ENCODE assay signal across 7 mouse cellular contexts in the genomic region with DNA sequence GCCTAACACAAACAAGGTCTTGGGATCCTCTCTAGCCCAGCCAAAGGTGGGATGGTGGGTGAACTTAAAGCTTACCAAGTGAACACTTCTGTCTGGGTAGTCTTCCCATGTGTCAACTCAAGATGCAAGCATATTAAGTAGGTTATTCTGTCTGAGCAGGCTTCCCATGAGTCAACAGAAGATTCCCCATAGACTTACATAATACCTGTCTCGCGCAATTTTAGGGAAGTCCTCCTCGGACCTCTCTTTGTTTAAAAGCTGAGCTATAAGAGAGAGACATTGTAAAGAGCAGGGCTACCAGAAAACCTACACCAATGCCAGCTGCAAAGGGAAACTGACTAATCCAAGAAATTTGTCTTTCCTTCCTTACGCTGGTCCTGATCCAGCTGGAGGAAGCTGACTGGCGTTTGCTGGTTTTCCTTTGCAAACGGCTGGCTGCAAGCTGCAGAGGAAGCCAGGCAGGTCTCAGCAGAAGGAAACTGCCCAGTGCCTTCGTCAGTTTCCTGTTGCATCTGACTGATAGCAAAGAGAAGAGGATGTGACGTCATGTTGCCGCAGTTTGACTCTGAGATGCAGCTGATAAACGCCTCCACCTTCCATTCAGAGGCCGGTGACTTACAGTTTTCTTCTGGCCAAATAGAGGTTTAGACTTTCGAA. TPM values are rescaled to one million over a fixed set of nuclear protein-coding genes. Genes with fewer than 3 reads are reported as not detected.
DNase-seq lines count a peak whose midpoint lies in the region; ATAC-seq and TF ChIP-seq lines count a peak whose summit lies in the region.

No protein-coding gene starts in this region.

- H3K79me2 ChIP-seq in MEL (ENCODE audit: control insufficient read depth, insufficient read depth, low read length, poor library complexity), result no peaks in the 10 kb centered on the region

- TF ChIP-seq CTCF in MEL (IDR thresholded peaks at IDR 0.05 in 2 of 3, conservative IDR thresholded peaks at IDR 0.05 in 1 of 3; ENCODE audit: control insufficient read depth in 1 of 3, insufficient read depth in 1 of 3, low read depth in 2 of 3, low read length in 3 of 3, poor library complexity in 1 of 3, severe bottlenecking in 1 of 3), result no peak
- TF ChIP-seq CTCF in small intestine, adult 2 months (IDR thresholded peaks at IDR 0.05; ENCODE audit: extremely low read depth, insufficient read length, insufficient replicate concordance, low read depth, low read length), result no peak

- peak; percentile 74 for ATAC-seq in erythroblast, adult 5-6 weeks (replicated peaks; ENCODE audit: low FRiP score, poor library complexity, severe bottlenecking)
- ATAC-seq in hematopoietic stem cell, adult 5-6 weeks (replicated peaks in 1 of 2; ENCODE audit: insufficient read depth in 1 of 2, low FRiP score in 2 of 2, low TSS enrichment in 1 of 2, low read depth in 1 of 2, poor library complexity in 2 of 2, severe bottlenecking in 2 of 2), result peak; percentile 93 to 94
- ATAC-seq in liver, embryonic 13.5 days (ENCODE audit: low read depth), result peak; percentile 73
- ATAC-seq in midbrain, embryonic 15.5 days (replicated peaks), result no peak

- H3K4me3 ChIP-seq in MEL (ENCODE audit: control insufficient read depth in 1 of 2, insufficient read depth in 1 of 2, low read depth in 2 of 2, low read length in 2 of 2), result peak overlapping the region; percentile 32 to 41
- peak overlapping the region; percentile 43 for H3K4me3 ChIP-seq in liver, embryonic 13.5 days (replicated peaks)
- peak overlapping the region; percentile 31 for H3K4me3 ChIP-seq in small intestine, adult 2 months (ENCODE audit: low read depth, low read length)
- H3K4me3 ChIP-seq in midbrain, embryonic 15.5 days, result no peak overlapping the region

- no peaks in the 10 kb centered on the region for H3K27me3 ChIP-seq in MEL (ENCODE audit: control insufficient read depth in 1 of 2, insufficient read depth in 2 of 2, low read length in 2 of 2)
- H3K27me3 ChIP-seq in liver, embryonic 13.5 days, result no peaks in the 10 kb centered on the region
- H3K27me3 ChIP-seq in small intestine, adult 2 months (ENCODE audit: control insufficient read depth, insufficient read depth, low read length), result no peaks in the 10 kb centered on the region; the same call in 1 of the 2 replicates
- H3K27me3 ChIP-seq in midbrain, embryonic 15.5 days (replicated peaks), result no peaks in the 10 kb centered on the region

- H3K27ac ChIP-seq in MEL (ENCODE audit: control insufficient read depth, low read depth, low read length), result peak overlapping the region; percentile 91
- H3K27ac ChIP-seq in liver, embryonic 13.5 days, result peak overlapping the region; percentile 76
- peak overlapping the region; percentile 73 for H3K27ac ChIP-seq in small intestine, adult 2 months (ENCODE audit: insufficient read depth, low read depth, low read length)
- no peak overlapping the region for H3K27ac ChIP-seq in midbrain, embryonic 15.5 days

- H3K9me3 ChIP-seq in MEL (replicated peaks; ENCODE audit: insufficient read depth, low read length), result no peaks in the 10 kb centered on the region
- H3K9me3 ChIP-seq in liver, embryonic 13.5 days (replicated peaks), result no peaks in the 10 kb centered on the region
- no peaks in the 10 kb centered on the region for H3K9me3 ChIP-seq in midbrain, embryonic 15.5 days

- peak overlapping the region; percentile 49 for H3K9ac ChIP-seq in MEL (ENCODE audit: control insufficient read depth, low read depth, low read length, poor library complexity, severe bottlenecking)
- peak overlapping the region; percentile 58 for H3K9ac ChIP-seq in liver, embryonic 13.5 days
- no peak overlapping the region for H3K9ac ChIP-seq in midbrain, embryonic 15.5 days

- H3K4me2 ChIP-seq in liver, embryonic 13.5 days, result peak overlapping the region; percentile 69
- no peak overlapping the region for H3K4me2 ChIP-seq in midbrain, embryonic 15.5 days

- H3K36me3 ChIP-seq in MEL (ENCODE audit: control insufficient read depth in 1 of 2, insufficient read depth in 2 of 2, low read length in 2 of 2), result peaks cover 0 to 59% of the 10 kb centered on the region in 2 experiments; a peak in 3 of 4 replicates
- H3K36me3 ChIP-seq in liver, embryonic 13.5 days, result no peaks in the 10 kb centered on the region
- H3K36me3 ChIP-seq in small intestine, adult 2 months (ENCODE audit: control insufficient read depth, insufficient read depth, low read length), result no peaks in the 10 kb centered on the region
- no peaks in the 10 kb centered on the region for H3K36me3 ChIP-seq in midbrain, embryonic 15.5 days (replicated peaks)

- peaks cover 24 to 53% of the 10 kb centered on the region in 2 experiments for H3K4me1 ChIP-seq in MEL (ENCODE audit: control insufficient read depth in 1 of 2, insufficient read depth in 2 of 2, low read length in 2 of 2)
- H3K4me1 ChIP-seq in liver, embryonic 13.5 days (replicated peaks), result peaks cover 55% of the 10 kb centered on the region
- H3K4me1 ChIP-seq in small intestine, adult 2 months (ENCODE audit: control insufficient read depth, insufficient read depth, insufficient read length, low read length), result 0 out of 2 replicates have a peak, but pooled peaks cover 2% of the 10 kb centered on the region
- no peaks in the 10 kb centered on the region for H3K4me1 ChIP-seq in midbrain, embryonic 15.5 days

- peak; percentile 75 to 80 for DNase-seq in B cell, adult 2 months
- peak; percentile 95 for DNase-seq in MEL (ENCODE audit: low read depth, low spot score)
- DNase-seq in liver, embryonic 13.5 days, result no peak

- WGBS in liver, embryonic 13.5 days (ENCODE audit: insufficient replicate concordance), result 8% methylated on average over 12 of the region's 12 CpGs
- WGBS in small intestine, adult 2 months, result 52% methylated on average over 12 of the region's 12 CpGs
- 84% methylated on average over 12 of the region's 12 CpGs for WGBS in midbrain, embryonic 15.5 days

- TF ChIP-seq EP300 in MEL (IDR thresholded peaks at IDR 0.05; ENCODE audit: low read depth in 1 of 2, low read length in 2 of 2), result peak; percentile 89 to 94

- peak in 1 of 2 experiments; percentile 78; a peak in 2 of 4 replicates for TF ChIP-seq POLR2A in MEL (IDR thresholded peaks at IDR 0.05; ENCODE audit: control insufficient read depth in 1 of 2, insufficient read depth in 1 of 2, low read depth in 1 of 2, low read length in 2 of 2, poor library complexity in 1 of 2)
- peak; percentile 32; the same call in 1 of the 2 replicates for TF ChIP-seq POLR2A in small intestine, adult 2 months (IDR thresholded peaks at IDR 0.05; ENCODE audit: low read depth, low read length)

- no peak for TF ChIP-seq RAD21 in MEL (IDR thresholded peaks at IDR 0.05; ENCODE audit: low read depth, low read length)

TF ChIP-seq in MEL, 35 proteins besides CTCF, POLR2A, EP300 and RAD21 (continues in another document):
- TF ChIP-seq JUND (IDR thresholded peaks at IDR 0.05; ENCODE audit: low read depth, low read length) (peak; percentile 45; the same call in 1 of the 2 replicates), TBP (IDR thresholded peaks at IDR 0.05; ENCODE audit: low read depth, low read length) (peak; percentile 90), RCOR1 (IDR thresholded peaks at IDR 0.05; ENCODE audit: low read depth, low read length) (no peak), UBTF (IDR thresholded peaks at IDR 0.05; ENCODE audit: borderline replicate concordance, insufficient read depth, low read depth, low read length) (no peak), NELFE (IDR thresholded peaks at IDR 0.05; ENCODE audit: low read depth, low read length) (peak; percentile 45; the same call in 1 of the 2 replicates), SIN3A (IDR thresholded peaks at IDR 0.05; ENCODE audit: low read length) (0 out of 2 replicates have a peak, but pooled peaks have one; percentile 47), ETS1 (IDR thresholded peaks at IDR 0.05; ENCODE audit: low read depth, low read length) (peak; percentile 97), USF2 (IDR thresholded peaks at IDR 0.05; ENCODE audit: borderline replicate concordance in 1 of 2, insufficient read depth in 1 of 2, low read depth in 1 of 2, low read length in 2 of 2) (no peak), TAL1 (IDR thresholded peaks at IDR 0.05; ENCODE audit: low read length) (peak; percentile 78), MAX (IDR thresholded peaks at IDR 0.05; ENCODE audit: low read length) (no peak), NRF1 (IDR thresholded peaks at IDR 0.05; ENCODE audit: insufficient read depth, low read depth, low read length, poor library complexity, severe bottlenecking) (no peak), MXI1 (IDR thresholded peaks at IDR 0.05; ENCODE audit: low read depth, low read length) (peak; percentile 22; the same call in 1 of the 2 replicates), GABPA (IDR thresholded peaks at IDR 0.05; ENCODE audit: low read depth, low read length) (no peak; the same call in 1 of the 2 replicates), MAZ (IDR thresholded peaks at IDR 0.05; ENCODE audit: low read depth, low read length) (no peak), GATA1 (IDR thresholded peaks at IDR 0.05; ENCODE audit: low read depth, low read length) (peak; percentile 97), POLR2AphosphoS2 (IDR thresholded peaks at IDR 0.05; ENCODE audit: low read length) (peak; percentile 79), CHD2 (IDR thresholded peaks at IDR 0.05; ENCODE audit: low read length) (no peak)

RNA-seq across cellular contexts. Expression of a gene that starts 36.6 kb away (rescaled TPM):
- 25.6 and 28.9 TPM in 2 replicates for total RNA-seq in MEL (2012; rRNA removed)
- polyA plus RNA-seq in MEL (2012; ENCODE audit: insufficient read depth in 1 of 2, insufficient read length in 2 of 2, low read depth in 1 of 2, low replicate concordance in 2 of 2, missing spikeins in 1 of 2), result 100 to 1,000 TPM in 1 of 2 experiments, 10 to 100 TPM in 1; 32.9 to 155 TPM
- 21.7 and 27.5 TPM in 2 replicates for total RNA-seq in erythroblast, adult 5-6 weeks (2015; ENCODE audit: low replicate concordance)
- 26.2 and 35.1 TPM in 2 replicates for total RNA-seq in erythroblast, adult 5-6 weeks (2017; ENCODE audit: low replicate concordance)
- total RNA-seq in hematopoietic stem cell, adult 5-6 weeks (2017), result 131 and 146 TPM in 2 replicates
- 10.1 and 12.0 TPM in 2 replicates for polyA plus RNA-seq in liver, embryonic 13.5 days (2015; fragmentation: Nextera tagmentation; extraction: Ambion mirVana)
- 4.3 and 5.2 TPM in 2 replicates for polyA plus RNA-seq in small intestine, adult 2 months (2012; rRNA removed)
- 42.2 and 45.7 TPM in 2 replicates for polyA plus RNA-seq in midbrain, embryonic 15.5 days (2015; fragmentation: Nextera tagmentation; extraction: Ambion mirVana)

RNA-seq across cellular contexts. Expression of a gene that starts 42.7 kb away (rescaled TPM):
- total RNA-seq in MEL (2012; rRNA removed), result 2.0 and 3.2 TPM in 2 replicates
- polyA plus RNA-seq in MEL (2012; ENCODE audit: insufficient read depth in 1 of 2, insufficient read length in 2 of 2, low read depth in 1 of 2, low replicate concordance in 2 of 2, missing spikeins in 1 of 2), result 1 to 10 TPM in 1 of 2 experiments, not detected in 1; 2.7 TPM
- total RNA-seq in erythroblast, adult 5-6 weeks (2015; ENCODE audit: low replicate concordance), result 0.42 TPM in 1 of 2 replicates, not detected in the other
- total RNA-seq in erythroblast, adult 5-6 weeks (2017; ENCODE audit: low replicate concordance), result 1.2 and 4.2 TPM in 2 replicates
- total RNA-seq in hematopoietic stem cell, adult 5-6 weeks (2017), result 0.81 and 3.4 TPM in 2 replicates
- polyA plus RNA-seq in liver, embryonic 13.5 days (2015; fragmentation: Nextera tagmentation; extraction: Ambion mirVana), result 0.15 and 0.18 TPM in 2 replicates
- polyA plus RNA-seq in small intestine, adult 2 months (2012; rRNA removed), result 0.13 TPM in 1 of 2 replicates, not detected in the other
- polyA plus RNA-seq in midbrain, embryonic 15.5 days (2015; fragmentation: Nextera tagmentation; extraction: Ambion mirVana), result 3.0 and 4.0 TPM in 2 replicates
